Mouse (Mus musculus) heart, adult 2 months (tissue): Measurements from ENCODE around the gene Ak6. TPM values are rescaled to one million over a fixed set of nuclear protein-coding genes. Genes with fewer than 3 reads are reported as not detected.

Experiments used
- DNase-seq, 2 experiments: peaks; one replicate each; pipeline ENCODE4 v3.0.0; 2021
- H3K27ac ChIP-seq: fragments of 200-600 bp; 2 replicates; pipeline ENCODE4 v1.8.1; 2022
- H3K27me3 ChIP-seq: fragments of 200-500 bp; 2 replicates; pipeline ENCODE4 v1.6.1; 2012; ENCODE audit warnings: mild to moderate bottlenecking, low read length, inconsistent platforms, mixed read lengths; ENCODE audit not compliant: control insufficient read depth, insufficient read depth
- H3K36me3 ChIP-seq: fragments of 200-500 bp; 2 replicates; pipeline ENCODE4 v1.6.1; 2012; ENCODE audit warnings: low read length, inconsistent platforms; ENCODE audit not compliant: control insufficient read depth, insufficient read depth
- H3K4me1 ChIP-seq: fragments of 200-500 bp; 2 replicates; pipeline ENCODE4 v1.6.1; 2011; ENCODE audit warnings: low read length; ENCODE audit not compliant: control insufficient read depth, insufficient read depth
- H3K4me3 ChIP-seq: fragments of 200-600 bp; 2 replicates; pipeline ENCODE4 v1.8.1; 2022
- H3K79me2 ChIP-seq: fragments of 200-500 bp; replicated peaks from 2 replicates; pipeline ENCODE4 v1.6.1; 2012; ENCODE audit warnings: mild to moderate bottlenecking, inconsistent platforms, low read length, moderate library complexity, mixed read lengths; ENCODE audit not compliant: control insufficient read depth, insufficient read depth
- H3K9ac ChIP-seq: fragments of 200-500 bp; 2 replicates; pipeline ENCODE4 v1.6.1; 2012; ENCODE audit warnings: low read depth, mild to moderate bottlenecking, control low read depth, inconsistent platforms, low read length, mixed read lengths
- CTCF ChIP-seq: fragments of 200-600 bp; IDR thresholded peaks from 2 replicates; pipeline ENCODE4 v1.8.1; 2022; ENCODE audit warnings: antibody characterized with exemption, mild to moderate bottlenecking, moderate library complexity
- EP300 ChIP-seq: fragments of 200-500 bp; IDR thresholded peaks from 2 replicates; pipeline ENCODE4 v1.6.1; 2011; ENCODE audit warnings: low read depth, low read length, control low read depth; ENCODE audit not compliant: insufficient read depth
- POLR2A ChIP-seq: fragments of 200-500 bp; IDR thresholded peaks from 2 replicates; pipeline ENCODE4 v1.6.1; 2011; ENCODE audit warnings: mild to moderate bottlenecking, low read depth, low read length, control low read depth; ENCODE audit not compliant: insufficient read depth
- WGBS: fragments of 180-500 bp; shearing (Covaris S2); methylation state at CpG from one replicate; pipeline ENCODE4 v1.1.7; 2018; 5-methylcytosine and 5-hydroxymethylcytosine counted together
- intact Hi-C: fragments of 180-260 bp; cut with DNase I; formaldehyde crosslinking; loops from one replicate; pipeline ENCODE4 v1.15.1; 2025
- polyA plus RNA-seq: library from polyadenylated mRNA; depleted of rRNA; stranded (reverse); fragments of >200 nt; gene quantifications from 2 replicates; pipeline ENCODE4 v1.2.3, GENCODE M21; 2012
- total RNA-seq, 2 experiments: library from RNA; stranded (reverse); gene quantifications; 2 replicates each; pipeline ENCODE4 v1.2.3; 2021

Gene Ak6
- total and polyA plus RNA-seq, 3 experiments: 49.9 to 65.7 (median 55.1) TPM

DNA sequence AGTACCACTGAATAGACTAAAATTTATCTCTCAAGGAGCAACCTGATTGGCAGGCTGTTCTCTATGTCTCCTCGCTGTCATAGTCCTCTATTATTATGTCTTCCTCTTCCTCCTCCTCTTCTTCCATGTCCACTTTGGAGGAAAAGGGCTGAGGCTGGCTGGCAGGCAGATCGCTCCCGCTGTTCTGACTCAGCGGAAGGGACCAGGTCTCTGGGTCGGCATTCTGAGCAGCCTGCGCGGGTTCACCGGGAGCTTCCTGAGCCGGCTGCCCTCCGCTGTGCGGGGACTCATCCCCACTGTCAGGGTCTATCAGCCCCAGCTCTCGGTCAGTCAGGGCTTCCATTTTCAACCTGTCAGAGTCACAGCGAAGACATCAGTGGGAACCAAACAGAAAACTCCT lies 33.2 kb upstream of the Ak6 start:
- Histone ChIP-seq H3K9ac (no peak overlapping the region), H3K4me3 (no peak overlapping the region), H3K4me1 (no peaks in the 10 kb centered on the region), H3K27ac (no peak overlapping the region), H3K79me2 (no peaks in the 10 kb centered on the region), H3K27me3 (no peaks in the 10 kb centered on the region), H3K36me3 (no peaks in the 10 kb centered on the region; the same call in 1 of the 2 replicates)
- no peak for DNase-seq
- intact Hi-C loops: no loop called here
- no peak for TF ChIP-seq EP300
- no peak for TF ChIP-seq CTCF
- TF ChIP-seq POLR2A: no peak
- WGBS: 85% methylated on average over 13 of the region's 13 CpGs

DNA sequence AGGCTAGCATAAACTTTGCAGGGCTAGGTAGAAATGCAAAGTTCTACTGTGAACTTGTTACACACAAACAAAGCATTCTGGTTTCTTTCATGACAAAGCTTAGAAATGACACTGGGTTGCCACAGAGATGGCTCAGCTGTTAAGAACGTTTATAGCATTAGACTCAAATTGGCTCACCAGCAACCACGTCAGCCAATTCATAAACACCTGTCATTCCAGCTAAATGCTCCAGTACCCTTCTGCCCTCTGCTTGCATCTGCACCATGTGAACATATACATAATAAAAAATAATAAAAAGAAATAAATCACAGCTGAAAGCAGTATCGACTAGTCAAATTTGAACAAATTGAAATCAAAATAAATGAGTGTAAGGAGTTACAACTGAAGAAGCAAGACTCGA lies 28.5 kb upstream of the Ak6 start:
- Histone ChIP-seq H3K36me3 (no peaks in the 10 kb centered on the region; the same call in none of the 2 replicates), H3K4me3 (no peak overlapping the region), H3K79me2 (no peaks in the 10 kb centered on the region), H3K4me1 (no peaks in the 10 kb centered on the region), H3K27ac (no peak overlapping the region), H3K27me3 (no peaks in the 10 kb centered on the region), H3K9ac (no peak overlapping the region)
- no peak for DNase-seq
- intact Hi-C loops: no loop called here
- 85% methylated on average over 4 of the region's 4 CpGs for WGBS
- no peak for TF ChIP-seq POLR2A
- no peak for TF ChIP-seq CTCF
- no peak for TF ChIP-seq EP300

DNA sequence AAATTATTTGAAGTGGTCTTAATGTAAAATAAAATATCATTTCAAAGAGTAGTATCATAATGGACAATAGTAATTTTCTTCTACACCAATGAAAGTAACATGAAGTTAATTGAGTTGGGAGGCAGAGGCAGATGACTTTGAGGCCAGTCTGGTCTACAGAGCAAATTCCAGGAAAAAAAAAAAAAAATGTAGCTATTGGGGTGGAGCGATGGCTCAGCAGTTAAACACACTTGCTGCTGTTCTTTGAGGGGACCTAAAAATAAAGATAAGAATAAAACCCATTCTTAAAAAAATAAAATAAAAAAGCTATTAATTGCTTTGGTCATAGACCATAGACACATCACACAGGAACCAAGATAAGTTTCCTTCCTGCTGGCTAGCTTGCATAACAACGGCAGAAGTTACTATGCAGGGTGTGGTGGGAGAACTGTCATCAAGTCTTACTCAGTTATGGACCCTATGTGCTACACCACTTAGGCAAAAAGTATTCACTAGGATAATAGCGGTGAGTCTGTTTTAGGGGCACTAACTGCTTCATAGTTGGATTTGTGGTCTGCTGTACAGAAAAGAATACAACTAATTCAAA lies 16.6 kb upstream of the Ak6 start:
- no peak overlapping the region for H3K27ac ChIP-seq
- H3K4me3 ChIP-seq: no peak overlapping the region
- no peak for DNase-seq
- H3K36me3 ChIP-seq: no peaks in the 10 kb centered on the region; the same call in none of the 2 replicates
- intact Hi-C loops: no loop called here
- WGBS: 53% methylated on average over 3 of the region's 3 CpGs
- H3K4me1 ChIP-seq: no peaks in the 10 kb centered on the region
- TF ChIP-seq EP300 (no peak), CTCF (no peak), POLR2A (no peak)
- H3K9ac ChIP-seq: no peak overlapping the region
- no peaks in the 10 kb centered on the region for H3K79me2 ChIP-seq
- no peaks in the 10 kb centered on the region for H3K27me3 ChIP-seq

DNA sequence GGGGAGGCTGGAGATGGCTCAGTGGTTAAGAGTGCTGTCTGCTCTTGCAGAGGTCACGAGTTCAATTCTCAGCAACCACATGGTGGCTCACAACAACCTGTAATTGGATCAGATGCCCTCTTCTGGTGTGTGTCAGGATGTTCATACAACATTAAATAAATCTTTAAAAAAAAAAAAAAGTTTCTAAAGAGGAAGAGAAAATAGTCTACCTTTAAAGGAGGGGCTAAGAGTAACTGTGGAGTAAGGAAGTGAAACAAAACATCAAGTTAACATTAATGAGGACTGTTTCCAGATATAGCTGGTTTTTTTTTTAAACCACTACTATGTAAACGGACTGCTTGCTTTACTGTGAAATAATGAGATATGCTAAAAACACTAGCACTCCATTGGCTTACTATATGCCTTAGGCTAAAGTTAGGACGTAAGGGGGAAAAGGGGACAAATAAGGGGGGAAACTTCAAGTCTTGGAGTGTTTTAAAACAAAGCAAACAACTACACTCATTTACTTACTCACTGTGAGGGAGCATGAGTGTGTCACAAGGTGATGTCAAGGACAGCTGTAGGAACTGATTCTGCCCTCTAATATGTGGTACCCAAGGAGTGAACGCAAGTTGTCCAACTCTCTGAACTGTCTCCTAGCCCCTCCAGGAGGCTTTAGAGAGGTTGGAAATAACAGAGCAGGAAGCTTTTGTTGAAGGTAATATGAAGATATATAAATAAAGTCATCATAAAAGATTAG lies 8.1 kb upstream of the Ak6 start:
- no peaks in the 10 kb centered on the region for H3K4me1 ChIP-seq
- DNase-seq: no peak
- TF ChIP-seq POLR2A: no peak
- no peak for TF ChIP-seq EP300
- no peak for TF ChIP-seq CTCF
- H3K79me2 ChIP-seq: no peaks in the 10 kb centered on the region
- WGBS: 90% methylated on average over 4 of the region's 4 CpGs
- peaks cover 18% of the 10 kb centered on the region for H3K36me3 ChIP-seq
- H3K9ac ChIP-seq: no peak overlapping the region
- no peak overlapping the region for H3K4me3 ChIP-seq
- H3K27ac ChIP-seq: no peak overlapping the region
- no peaks in the 10 kb centered on the region for H3K27me3 ChIP-seq
- intact Hi-C loops: no loop called here

DNA sequence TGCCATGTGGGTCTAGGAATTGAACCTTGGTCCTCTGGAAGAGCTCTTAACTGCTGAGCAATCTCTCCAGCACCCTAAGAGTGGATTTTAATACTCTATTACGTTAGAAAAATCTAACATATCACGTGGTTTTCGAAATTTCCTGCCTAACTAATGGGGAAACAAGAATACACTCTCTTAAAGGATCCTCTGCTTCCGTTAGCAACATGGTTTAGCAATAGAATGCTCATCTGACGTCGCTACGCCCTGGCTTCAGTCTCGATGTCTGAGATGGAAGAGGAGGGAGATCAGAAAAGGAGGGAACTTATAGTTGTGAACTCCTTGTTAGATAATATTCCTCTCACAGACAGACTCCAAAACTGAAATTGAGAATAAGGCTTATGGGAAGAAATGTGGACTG lies 2.6 kb upstream of the Ak6 start:
- H3K27ac ChIP-seq: no peak overlapping the region
- intact Hi-C loops: no loop called here
- H3K36me3 ChIP-seq: peaks cover 17% of the 10 kb centered on the region
- DNase-seq: no peak
- H3K9ac ChIP-seq: no peak overlapping the region
- H3K79me2 ChIP-seq: peaks cover 2% of the 10 kb centered on the region; the same call in 1 of the 2 replicates
- no peak for TF ChIP-seq POLR2A
- TF ChIP-seq EP300: no peak
- no peak for TF ChIP-seq CTCF
- WGBS: 87% methylated on average over 8 of the region's 8 CpGs
- H3K4me3 ChIP-seq: no peak overlapping the region
- H3K4me1 ChIP-seq: peaks cover 3% of the 10 kb centered on the region
- no peaks in the 10 kb centered on the region for H3K27me3 ChIP-seq
